Comparison of ENCODE assay signal across 13 mouse cellular contexts in genomic region chr11:60755570-60755969, GRCm38 (mm10).
"Had no signal": no experiment of that assay in that cellular context is flagged by ENCODE, and none has a peak within 500 bp of the region (broad histone marks: within the 10 kb centered on the region; RNA-seq: fewer than 3 reads in every experiment).

No protein-coding gene starts in this region.

- DNase-seq: forebrain, postnatal 0 days; gastrocnemius, postnatal 14 days; gastrocnemius, postnatal 36 days; heart, adult 11 months; heart, adult 2 months; heart, postnatal 14 days; heart, postnatal 36 days; kidney, adult 18-20 months; kidney, adult 8-10 months; kidney, postnatal 10 days; kidney, postnatal 25 days; kidney, postnatal 4 days; liver had no signal
